In the genomic region with DNA sequence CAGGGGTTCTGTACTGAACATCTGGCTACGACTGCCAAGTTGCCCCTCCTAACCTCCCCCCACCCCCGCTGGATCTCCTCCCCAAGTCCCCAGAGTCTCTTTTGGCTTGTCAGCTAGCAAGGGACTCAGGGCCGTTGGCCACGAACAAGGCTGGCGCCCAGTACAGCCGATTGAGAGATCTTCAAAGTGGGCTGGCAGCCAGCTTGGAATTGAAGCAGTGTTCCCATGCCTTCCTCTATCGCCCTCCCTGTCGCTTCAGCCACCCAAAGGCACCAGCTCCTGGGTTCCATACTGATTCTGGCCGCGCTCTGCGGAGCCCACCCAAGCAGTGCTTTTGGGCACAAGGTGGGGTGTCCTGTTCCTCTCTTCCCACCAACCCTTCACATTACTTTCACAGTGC, we compare ENCODE assay signal across 10 mouse cellular contexts. TPM values are rescaled to one million over a fixed set of nuclear protein-coding genes. Genes with fewer than 3 reads are reported as not detected.
DNase-seq lines count a peak whose midpoint lies in the region; ATAC-seq lines count a peak whose summit lies in the region.
"Had no signal": no experiment of that assay in that cellular context is flagged by ENCODE, and none has a peak within 500 bp of the region (broad histone marks: within the 10 kb centered on the region; RNA-seq: fewer than 3 reads in every experiment).

No protein-coding gene starts in this region.

- no peak overlapping the region for H3K27ac ChIP-seq in forebrain, embryonic 16.5 days (ENCODE audit: low read length)
- H3K27ac ChIP-seq in forebrain, embryonic 12.5 days = no peak overlapping the region
- H3K27ac ChIP-seq in midbrain, embryonic 16.5 days (ENCODE audit: low read length) = no peak overlapping the region
- H3K27ac ChIP-seq in midbrain, embryonic 10.5 days (replicated peaks) = no peak overlapping the region

- no peak for DNase-seq in midbrain, embryonic 10.5 days (ENCODE audit: low spot score)
- peak; percentile 23 for DNase-seq in heart, postnatal 25 days (ENCODE audit: low spot score)
- peak; percentile 25 for DNase-seq in ovary, postnatal 14 days (ENCODE audit: low spot score)
- DNase-seq in kidney, adult 18-20 months = no peak
- no peak for DNase-seq in adipocyte (ENCODE audit: low spot score)
- DNase-seq: kidney, adult 9 months had no signal

- H3K27me3 ChIP-seq in forebrain, embryonic 16.5 days (replicated peaks; ENCODE audit: control insufficient read depth, insufficient read depth, low read length) = no peaks in the 10 kb centered on the region
- H3K27me3 ChIP-seq in forebrain, embryonic 12.5 days = no peaks in the 10 kb centered on the region
- H3K27me3 ChIP-seq in midbrain, embryonic 16.5 days (ENCODE audit: control insufficient read depth, insufficient read depth, low read depth, low read length) = no peaks in the 10 kb centered on the region
- H3K27me3 ChIP-seq in midbrain, embryonic 10.5 days (ENCODE audit: low read depth, poor library complexity, severe bottlenecking) = peaks cover 31% of the 10 kb centered on the region

- intact Hi-C loops in heart, postnatal 25 days (cut with DNase I) = no loop called here

- WGBS in forebrain, embryonic 16.5 days = 59% methylated on average over 11 of the region's 11 CpGs
- 75% methylated on average over 11 of the region's 11 CpGs for WGBS in forebrain, embryonic 12.5 days
- 65% methylated on average over 11 of the region's 11 CpGs for WGBS in midbrain, embryonic 16.5 days
- 78% methylated on average over 11 of the region's 11 CpGs for WGBS in midbrain, embryonic 10.5 days

- no peaks in the 10 kb centered on the region for H3K36me3 ChIP-seq in forebrain, embryonic 16.5 days (ENCODE audit: control insufficient read depth, insufficient read depth)
- no peaks in the 10 kb centered on the region for H3K36me3 ChIP-seq in forebrain, embryonic 12.5 days (replicated peaks)
- no peaks in the 10 kb centered on the region for H3K36me3 ChIP-seq in midbrain, embryonic 16.5 days (ENCODE audit: control insufficient read depth, insufficient read depth, low read length)
- no peaks in the 10 kb centered on the region for H3K36me3 ChIP-seq in midbrain, embryonic 10.5 days

- no peaks in the 10 kb centered on the region for H3K9me3 ChIP-seq in forebrain, embryonic 16.5 days (ENCODE audit: control insufficient read depth, low read length)
- H3K9me3 ChIP-seq in forebrain, embryonic 12.5 days = no peaks in the 10 kb centered on the region
- H3K9me3 ChIP-seq in midbrain, embryonic 16.5 days (replicated peaks; ENCODE audit: control insufficient read depth, low read length, poor library complexity, severe bottlenecking) = no peaks in the 10 kb centered on the region
- H3K9me3 ChIP-seq in midbrain, embryonic 10.5 days (replicated peaks) = no peaks in the 10 kb centered on the region

- H3K4me3 ChIP-seq in forebrain, embryonic 16.5 days (replicated peaks; ENCODE audit: low read length) = no peak overlapping the region
- H3K4me3 ChIP-seq in forebrain, embryonic 12.5 days (replicated peaks) = no peak overlapping the region
- H3K4me3 ChIP-seq in midbrain, embryonic 16.5 days (ENCODE audit: low read depth, low read length) = no peak overlapping the region
- no peak overlapping the region for H3K4me3 ChIP-seq in midbrain, embryonic 10.5 days

- ATAC-seq in forebrain, embryonic 16.5 days = peak; percentile 52
- no peak for ATAC-seq in forebrain, embryonic 12.5 days (ENCODE audit: low FRiP score)
- ATAC-seq in midbrain, embryonic 16.5 days = 0 out of 2 replicates have a peak, but pooled peaks have one; percentile 15
- ATAC-seq: activated CD4-positive, CD25-positive, alpha-beta regulatory T cell, adult 4 months had no signal

- H3K4me1 ChIP-seq in forebrain, embryonic 16.5 days (replicated peaks; ENCODE audit: control insufficient read depth, insufficient read depth, low read length) = peaks cover 11% of the 10 kb centered on the region
- peaks cover 16% of the 10 kb centered on the region for H3K4me1 ChIP-seq in forebrain, embryonic 12.5 days
- peaks cover 12% of the 10 kb centered on the region for H3K4me1 ChIP-seq in midbrain, embryonic 16.5 days (ENCODE audit: control insufficient read depth, insufficient read depth, low read length)
- peaks cover 31% of the 10 kb centered on the region for H3K4me1 ChIP-seq in midbrain, embryonic 10.5 days

- no peak overlapping the region for H3K4me2 ChIP-seq in forebrain, embryonic 16.5 days (ENCODE audit: low read length)
- no peak overlapping the region for H3K4me2 ChIP-seq in forebrain, embryonic 12.5 days
- H3K4me2 ChIP-seq in midbrain, embryonic 16.5 days (ENCODE audit: low read length) = no peak overlapping the region

- no peak overlapping the region for H3K9ac ChIP-seq in forebrain, embryonic 16.5 days (replicated peaks; ENCODE audit: low read depth, low read length)
- no peak overlapping the region for H3K9ac ChIP-seq in forebrain, embryonic 12.5 days
- H3K9ac ChIP-seq in midbrain, embryonic 16.5 days (ENCODE audit: low read depth, low read length) = no peak overlapping the region

RNA-seq across cellular contexts. Expression of a gene that starts 31.6 kb away (rescaled TPM):
- 22.4 and 28.5 TPM in 2 replicates for polyA plus RNA-seq in forebrain, embryonic 16.5 days (2015; fragmentation: Nextera tagmentation; extraction: Ambion mirVana)
- 29.4 and 31.6 TPM in 2 replicates for polyA plus RNA-seq in forebrain, embryonic 12.5 days (2016; fragmentation: Nextera tagmentation; extraction: Ambion mirVana)
- 41.8 and 43.3 TPM in 2 replicates for polyA plus RNA-seq in midbrain, embryonic 16.5 days (2015; fragmentation: Nextera tagmentation; extraction: Ambion mirVana)
- polyA plus RNA-seq in midbrain, embryonic 10.5 days (2016; fragmentation: Nextera tagmentation; extraction: Ambion mirVana) = 28.4 and 31.6 TPM in 2 replicates
- 1 to 10 TPM; 3.9 to 4.3 TPM for total RNA-seq in heart, postnatal 25 days (2021)
- polyA plus RNA-seq: activated CD4-positive, CD25-positive, alpha-beta regulatory T cell, adult 4 months had no signal

Comparison
In these comparisons a context has a peak if more than half of its experiments do, and no peak if none do; other contexts are left out.
1. DNase-seq: peak in heart, postnatal 25 days (single experiment) and ovary, postnatal 14 days (single experiment); none in midbrain, embryonic 10.5 days (single experiment), kidney, adult 18-20 months (single experiment) and adipocyte (single experiment).